Mouse (Mus musculus) lung, embryonic 14.5 days (tissue): ENCODE results near the gene Osbpl5. TPM values are rescaled to one million over a fixed set of nuclear protein-coding genes. Genes with fewer than 3 reads are reported as not detected.

Experiments
- ATAC-seq: fragments of 200-750 bp; cut with Nextera tagmentation; 2 replicates; pipeline ENCODE4 v1.8.0; 2017; ENCODE audit warnings: mild to moderate bottlenecking, moderate TSS enrichment, moderate library complexity; ENCODE audit not compliant: insufficient read depth
- DNase-seq: peaks from one replicate; pipeline ENCODE4 v3.0.0-alpha.2; 2015
- H3K27ac ChIP-seq: fragments of 300-500 bp; sonication (generic); 2 replicates; pipeline ENCODE4 v1.5.1; 2014; ENCODE audit warnings: low read depth, mild to moderate bottlenecking, moderate library complexity
- H3K27me3 ChIP-seq: fragments of 300-500 bp; sonication (generic); 2 replicates; pipeline ENCODE4 v1.6.1; 2014; ENCODE audit warnings: low read length, control low read depth; ENCODE audit not compliant: insufficient read depth
- H3K36me3 ChIP-seq: fragments of 300-500 bp; sonication (generic); 2 replicates; pipeline ENCODE4 v1.6.1; 2014; ENCODE audit warnings: control low read depth; ENCODE audit not compliant: insufficient read depth
- H3K4me1 ChIP-seq: fragments of 300-500 bp; sonication (generic); 2 replicates; pipeline ENCODE4 v1.6.1; 2014; ENCODE audit warnings: antibody characterized with exemption, control low read depth; ENCODE audit not compliant: insufficient read depth
- H3K4me2 ChIP-seq: fragments of 300-500 bp; sonication (generic); 2 replicates; pipeline ENCODE4 v1.6.1; 2014; ENCODE audit warnings: mild to moderate bottlenecking
- H3K4me3 ChIP-seq: fragments of 300-500 bp; sonication (generic); 2 replicates; pipeline ENCODE4 v1.5.1; 2014; ENCODE audit warnings: low read depth, low read length
- H3K9ac ChIP-seq: fragments of 300-500 bp; sonication (generic); 2 replicates; pipeline ENCODE4 v1.6.1; 2014
- H3K9me3 ChIP-seq: fragments of 300-500 bp; sonication (generic); 2 replicates; pipeline ENCODE4 v1.6.1; 2016; ENCODE audit warnings: low read depth, low read length, control low read depth
- CTCF ChIP-seq: IDR thresholded peaks from 2 replicates; pipeline ENCODE4 v1.5.1; 2016; ENCODE audit warnings: antibody characterized with exemption, low read depth
- WGBS: fragments of 180-500 bp; shearing (Covaris S2); extraction: QIAGEN DNeasy Blood & Tissue Kit; methylation state at CpG from one replicate; pipeline ENCODE4 v1.1.7; 2014; 5-methylcytosine and 5-hydroxymethylcytosine counted together
- polyA plus RNA-seq: library from polyadenylated mRNA; unstranded; fragments of >200 nt; fragmentation: Nextera tagmentation; extraction: Ambion mirVana; gene quantifications from 2 replicates; pipeline ENCODE4 v1.2.1, GENCODE M21; 2014

The Osbpl5 gene
- polyA plus RNA-seq, 1 experiment from 2014 or later: 34.2 TPM

GRCm38 (mm10) chr7:143748041-143748868, 8.5 kb downstream of the Osbpl5 start:
- Histone ChIP-seq H3K4me3 (no peak overlapping the region), H3K9ac (peak overlapping the region; percentile 40)

GRCm38 (mm10) chr7:143740653-143741052, 16.1 kb downstream of the Osbpl5 start:
- peak overlapping the region; percentile 92 for H3K4me2 ChIP-seq
- 13% methylated on average over 2 of the region's 2 CpGs for WGBS
- ATAC-seq (peak; percentile 9; the same call in 1 of the 2 replicates), DNase-seq (no peak)
- H3K27me3 ChIP-seq: no peaks in the 10 kb centered on the region
- no peaks in the 10 kb centered on the region for H3K36me3 ChIP-seq
- H3K4me1 ChIP-seq: peaks cover 21% of the 10 kb centered on the region
- no peak for TF ChIP-seq CTCF
- H3K27ac ChIP-seq: peak overlapping the region; percentile 87; the same call in 1 of the 2 replicates
- peak overlapping the region; percentile 76 for H3K4me3 ChIP-seq
- peak overlapping the region; percentile 90 for H3K9ac ChIP-seq
- no peaks in the 10 kb centered on the region for H3K9me3 ChIP-seq

More at GRCm38 (mm10) chr7:143748041-143748868, 8.5 kb downstream of the Osbpl5 start:
- H3K36me3 ChIP-seq: no peaks in the 10 kb centered on the region
- TF ChIP-seq CTCF: peak; percentile 96
- H3K4me1 ChIP-seq: no peaks in the 10 kb centered on the region
- 1% methylated on average over 16 of the region's 16 CpGs for WGBS
- H3K4me2 ChIP-seq: peak overlapping the region; percentile 52
- H3K9me3 ChIP-seq: no peaks in the 10 kb centered on the region
- H3K27me3 ChIP-seq: no peaks in the 10 kb centered on the region
- DNase-seq (peak; percentile 96), ATAC-seq (peak; percentile 88)
- H3K27ac ChIP-seq: no peak overlapping the region

- H3K4me3 ChIP-seq: peak overlapping the region; percentile 76
- H3K27ac ChIP-seq: peak overlapping the region; percentile 87
- H3K36me3 ChIP-seq: no peaks in the 10 kb centered on the region
- peak overlapping the region; percentile 92 for H3K4me2 ChIP-seq
- no peak for TF ChIP-seq CTCF
- H3K27me3 ChIP-seq: no peaks in the 10 kb centered on the region
- peaks cover 21% of the 10 kb centered on the region for H3K4me1 ChIP-seq
- DNase-seq (peak; percentile 93), ATAC-seq (peak; percentile 95)
- peak overlapping the region; percentile 90 for H3K9ac ChIP-seq
- no peaks in the 10 kb centered on the region for H3K9me3 ChIP-seq
- 2% methylated on average over 38 of the region's 38 CpGs for WGBS
Measured at GRCm38 (mm10) chr7:143739511-143740461, 17.0 kb downstream of the Osbpl5 start.

GRCm38 (mm10) chr7:143738601-143739006, 18.2 kb downstream of the Osbpl5 start:
- Histone ChIP-seq H3K27ac (peak overlapping the region; percentile 87), H3K9ac (peak overlapping the region; percentile 90), H3K4me1 (peaks cover 21% of the 10 kb centered on the region), H3K4me3 (peak overlapping the region; percentile 76), H3K9me3 (no peaks in the 10 kb centered on the region), H3K36me3 (peaks cover 5% of the 10 kb centered on the region; the same call in 1 of the 2 replicates), H3K27me3 (no peaks in the 10 kb centered on the region), H3K4me2 (peak overlapping the region; percentile 92)
- DNase-seq (peak; percentile 71), ATAC-seq (peak; percentile 35; the same call in 1 of the 2 replicates)
- TF ChIP-seq CTCF: no peak
- 17% methylated on average over 5 of the region's 5 CpGs for WGBS

GRCm38 (mm10) chr7:143738194-143738593, 18.6 kb downstream of the Osbpl5 start:
- H3K9ac ChIP-seq: peak overlapping the region; percentile 90; the same call in 1 of the 2 replicates
- peak overlapping the region; percentile 76 for H3K4me3 ChIP-seq
- WGBS: 56% methylated on average over 6 of the region's 6 CpGs
- no peak for TF ChIP-seq CTCF
- H3K27ac ChIP-seq: peak overlapping the region; percentile 87; the same call in 1 of the 2 replicates
- DNase-seq: no peak
- no peaks in the 10 kb centered on the region for H3K27me3 ChIP-seq
- H3K36me3 ChIP-seq: peaks cover 5% of the 10 kb centered on the region; the same call in 1 of the 2 replicates
- H3K9me3 ChIP-seq: no peaks in the 10 kb centered on the region
- peak overlapping the region; percentile 92 for H3K4me2 ChIP-seq
- peaks cover 21% of the 10 kb centered on the region for H3K4me1 ChIP-seq
- ATAC-seq: peak; percentile 9; the same call in 1 of the 2 replicates

GRCm38 (mm10) chr7:143733746-143734145, 23.0 kb downstream of the Osbpl5 start:
- no peak overlapping the region for H3K27ac ChIP-seq
- WGBS: 82% methylated on average over 4 of the region's 4 CpGs
- peaks cover 8% of the 10 kb centered on the region for H3K4me1 ChIP-seq
- DNase-seq (no peak), ATAC-seq (no peak)
- no peak overlapping the region for H3K4me2 ChIP-seq
- H3K4me3 ChIP-seq: no peak overlapping the region
- no peaks in the 10 kb centered on the region for H3K9me3 ChIP-seq
- H3K36me3 ChIP-seq: peaks cover 11% of the 10 kb centered on the region; the same call in 1 of the 2 replicates
- H3K27me3 ChIP-seq: no peaks in the 10 kb centered on the region
- no peak overlapping the region for H3K9ac ChIP-seq
- no peak for TF ChIP-seq CTCF
